Mouse (Mus musculus) heart, postnatal 0 days (tissue): ENCODE data around the gene Snx9.

ENCODE experiments used
- CTCF ChIP-seq: IDR thresholded peaks from 2 replicates; pipeline ENCODE4 v1.5.1; 2016; ENCODE audit warnings: antibody characterized with exemption, control low read depth, low read depth
- EP300 ChIP-seq: IDR thresholded peaks from 2 replicates; pipeline ENCODE4 v1.6.1; 2016; ENCODE audit warnings: antibody characterized with exemption, low read depth

DNA sequence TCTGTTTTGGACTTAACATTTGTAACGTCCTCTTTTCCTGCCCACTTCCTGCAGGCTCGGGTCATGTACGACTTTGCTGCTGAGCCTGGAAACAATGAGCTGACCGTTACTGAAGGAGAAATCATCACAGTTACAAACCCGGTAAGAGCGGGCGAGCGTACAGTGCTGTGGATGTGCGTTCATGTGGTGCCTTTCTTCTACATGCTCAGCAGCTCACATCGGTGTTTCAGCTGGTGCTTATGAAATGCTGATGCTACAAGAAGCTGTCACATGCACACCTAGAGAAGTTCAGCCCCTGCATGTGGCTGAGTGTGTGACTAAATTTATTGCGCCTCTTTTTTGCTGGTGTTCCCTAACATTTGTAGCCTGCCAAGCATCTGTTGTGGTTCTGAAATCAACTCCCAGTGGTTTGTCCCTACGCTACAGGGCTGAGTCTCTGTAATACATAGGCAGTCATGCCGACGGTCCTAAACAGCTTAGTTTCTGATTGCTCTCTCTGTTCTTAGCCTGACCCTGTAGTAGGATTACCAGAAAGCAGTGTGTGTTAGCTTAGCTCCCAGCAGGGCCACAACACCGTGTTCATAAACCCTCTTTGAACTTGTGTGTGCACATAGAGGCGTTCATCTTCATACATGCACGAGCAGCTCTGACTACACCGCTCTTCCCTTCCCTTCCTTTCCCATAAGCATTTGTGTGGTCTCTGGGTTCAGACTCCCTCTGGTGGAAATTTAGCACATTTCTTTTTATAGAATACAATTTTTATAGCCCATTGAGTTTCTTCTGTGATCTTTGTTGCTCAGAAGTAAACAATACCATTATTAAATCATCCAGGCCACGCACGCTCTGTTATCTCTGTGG is 46.0 kb downstream of the Snx9 start:
- TF ChIP-seq CTCF (peak; percentile 75), EP300 (no peak)
